Mouse (Mus musculus) MEL (cell line): ENCODE results near the gene Lims1. TPM values are rescaled to one million over a fixed set of nuclear protein-coding genes. Genes with fewer than 3 reads are reported as not detected.

Experiments
- DNase-seq: peaks from one replicate; pipeline ENCODE4 v3.0.0; 2011; ENCODE audit warnings: low read depth, low spot score
- H3K27ac ChIP-seq: 2 replicates; pipeline ENCODE4 v1.5.1; 2012; ENCODE audit warnings: low read depth, mild to moderate bottlenecking, control low read depth, low read length, moderate library complexity; ENCODE audit not compliant: control insufficient read depth
- H3K27me3 ChIP-seq, 2 experiments: fragments of 150-350 bp in 1 of 2; sonication (generic) in 1 of 2; 2 replicates each; pipeline ENCODE4 v1.6.1; 2012; ENCODE audit warnings: low read length in 2 of 2, mild to moderate bottlenecking in 2 of 2, improper control_type of control experiment in 1 of 2, moderate library complexity in 1 of 2; ENCODE audit not compliant: insufficient read depth in 2 of 2, control insufficient read depth in 1 of 2
- H3K36me3 ChIP-seq, 2 experiments: 2 replicates each; pipeline ENCODE4 v1.6.1; 2012 to 2014; ENCODE audit warnings: low read length in 2 of 2, improper control_type of control experiment in 1 of 2, inconsistent platforms in 1 of 2, mild to moderate bottlenecking in 1 of 2; ENCODE audit not compliant: insufficient read depth in 2 of 2, control insufficient read depth in 1 of 2
- H3K4me1 ChIP-seq, 2 experiments: fragments of 150-350 bp in 1 of 2; sonication (generic) in 1 of 2; 2 replicates each; pipeline ENCODE4 v1.6.1; 2012; ENCODE audit warnings: low read length in 2 of 2, improper control_type of control experiment in 1 of 2, mild to moderate bottlenecking in 1 of 2; ENCODE audit not compliant: insufficient read depth in 2 of 2, control insufficient read depth in 1 of 2
- H3K4me3 ChIP-seq, 2 experiments: fragments of 150-350 bp in 1 of 2; sonication (generic) in 1 of 2; 2 replicates each; pipeline ENCODE4 v1.5.1; 2012; ENCODE audit warnings: low read depth in 2 of 2, low read length in 2 of 2, mild to moderate bottlenecking in 2 of 2, moderate library complexity in 2 of 2, control low read depth in 1 of 2, improper control_type of control experiment in 1 of 2; ENCODE audit not compliant: control insufficient read depth in 1 of 2, insufficient read depth in 1 of 2
- H3K79me2 ChIP-seq: 2 replicates; pipeline ENCODE4 v1.6.1; 2012; ENCODE audit warnings: mild to moderate bottlenecking, low read length, moderate library complexity; ENCODE audit not compliant: control insufficient read depth, poor library complexity, insufficient read depth
- H3K9ac ChIP-seq: 2 replicates; pipeline ENCODE4 v1.6.1; 2012; ENCODE audit warnings: low read depth, mild to moderate bottlenecking, control low read depth, low read length, moderate library complexity; ENCODE audit not compliant: control insufficient read depth, poor library complexity, severe bottlenecking
- H3K9me3 ChIP-seq: fragments of 150-350 bp; sonication (generic); replicated peaks from 2 replicates; pipeline ENCODE4 v1.6.1; 2012; ENCODE audit warnings: mild to moderate bottlenecking, low read length, improper control_type of control experiment, moderate library complexity; ENCODE audit not compliant: insufficient read depth
- BHLHE40 ChIP-seq: IDR thresholded peaks from 2 replicates; pipeline ENCODE4 v1.6.1; 2012; ENCODE audit warnings: low read depth, mild to moderate bottlenecking, inconsistent platforms, low read length, improper control_type of control experiment, borderline replicate concordance
- CHD1 ChIP-seq: IDR thresholded peaks from 2 replicates; pipeline ENCODE4 v1.6.1; 2012; ENCODE audit warnings: low read depth, mild to moderate bottlenecking, inconsistent platforms, low read length, improper control_type of control experiment
- CTCF ChIP-seq, 3 experiments: IDR thresholded peaks in 2 of 3; conservative IDR thresholded peaks in 1 of 3; 2 replicates each; pipeline ENCODE4 v1.5.1; 2011 to 2012; ENCODE audit warnings: low read length in 3 of 3, low read depth in 2 of 3, mild to moderate bottlenecking in 2 of 3, improper control_type of control experiment in 1 of 3, inconsistent platforms in 1 of 3, mixed read lengths in 1 of 3, moderate library complexity in 1 of 3; ENCODE audit not compliant: control insufficient read depth in 1 of 3, insufficient read depth in 1 of 3, poor library complexity in 1 of 3, severe bottlenecking in 1 of 3
- ELF1 ChIP-seq: IDR thresholded peaks from 2 replicates; pipeline ENCODE4 v1.6.1; 2014; ENCODE audit warnings: low read depth, mild to moderate bottlenecking, inconsistent platforms, low read length, improper control_type of control experiment, moderate library complexity
- ETS1 ChIP-seq: IDR thresholded peaks from 2 replicates; pipeline ENCODE4 v1.6.1; 2012; ENCODE audit warnings: low read depth, mild to moderate bottlenecking, inconsistent platforms, low read length, improper control_type of control experiment, moderate library complexity
- JUND ChIP-seq: IDR thresholded peaks from 2 replicates; pipeline ENCODE4 v1.6.1; 2011; ENCODE audit warnings: low read depth, mild to moderate bottlenecking, improper control_type of control experiment, low read length
- MAFK ChIP-seq: IDR thresholded peaks from 2 replicates; pipeline ENCODE4 v1.6.1; 2011; ENCODE audit warnings: low read depth, mild to moderate bottlenecking, low read length, improper control_type of control experiment, borderline replicate concordance
- MAX ChIP-seq: IDR thresholded peaks from 2 replicates; pipeline ENCODE4 v1.6.1; 2011; ENCODE audit warnings: low read length, improper control_type of control experiment
- MAZ ChIP-seq: IDR thresholded peaks from 2 replicates; pipeline ENCODE4 v1.6.1; 2012; ENCODE audit warnings: low read depth, mild to moderate bottlenecking, inconsistent platforms, low read length, improper control_type of control experiment
- MEF2A ChIP-seq: IDR thresholded peaks from 2 replicates; pipeline ENCODE4 v1.6.1; 2014; ENCODE audit warnings: low read depth, mild to moderate bottlenecking, inconsistent platforms, low read length, improper control_type of control experiment; ENCODE audit not compliant: poor library complexity, insufficient replicate concordance, severe bottlenecking; ENCODE audit errors: extremely low read depth
- MYB ChIP-seq: IDR thresholded peaks from 2 replicates; pipeline ENCODE4 v1.6.1; 2011; ENCODE audit warnings: mild to moderate bottlenecking, low read depth, low read length, improper control_type of control experiment
- NELFE ChIP-seq: IDR thresholded peaks from 2 replicates; pipeline ENCODE4 v1.6.1; 2011; ENCODE audit warnings: low read depth, low read length, improper control_type of control experiment
- NRF1 ChIP-seq: IDR thresholded peaks from 2 replicates; pipeline ENCODE4 v1.6.1; 2014; ENCODE audit warnings: low read depth, mild to moderate bottlenecking, inconsistent platforms, low read length, improper control_type of control experiment, moderate library complexity; ENCODE audit not compliant: poor library complexity, insufficient read depth, severe bottlenecking
- POLR2AphosphoS5 ChIP-seq: IDR thresholded peaks from 2 replicates; pipeline ENCODE4 v1.6.1; 2012; ENCODE audit warnings: low read depth, borderline replicate concordance, mild to moderate bottlenecking, inconsistent platforms, low read length, moderate library complexity, mixed read lengths
- RAD21 ChIP-seq: IDR thresholded peaks from 2 replicates; pipeline ENCODE4 v1.6.1; 2011; ENCODE audit warnings: mild to moderate bottlenecking, low read depth, low read length, improper control_type of control experiment
- RCOR1 ChIP-seq: IDR thresholded peaks from 2 replicates; pipeline ENCODE4 v1.6.1; 2012; ENCODE audit warnings: low read depth, mild to moderate bottlenecking, inconsistent platforms, low read length, improper control_type of control experiment
- SIN3A ChIP-seq: IDR thresholded peaks from 2 replicates; pipeline ENCODE4 v1.6.1; 2012; ENCODE audit warnings: low read length, improper control_type of control experiment, inconsistent platforms
- SMC3 ChIP-seq: IDR thresholded peaks from 2 replicates; pipeline ENCODE4 v1.6.1; 2011; ENCODE audit warnings: low read depth, low read length, improper control_type of control experiment
- TAL1 ChIP-seq: IDR thresholded peaks from 2 replicates; pipeline ENCODE4 v1.6.1; 2012; ENCODE audit warnings: mild to moderate bottlenecking, inconsistent platforms, low read length, moderate library complexity, mixed read lengths
- TBP ChIP-seq: IDR thresholded peaks from 2 replicates; pipeline ENCODE4 v1.8.0; 2011; ENCODE audit warnings: low read depth, low read length, improper control_type of control experiment
- TCF12 ChIP-seq: IDR thresholded peaks from 2 replicates; pipeline ENCODE4 v1.6.1; 2014; ENCODE audit warnings: low read depth, mild to moderate bottlenecking, inconsistent platforms, low read length, improper control_type of control experiment, moderate library complexity
- ZC3H11A ChIP-seq: IDR thresholded peaks from 2 replicates; pipeline ENCODE4 v1.6.1; 2012; ENCODE audit warnings: low read depth, mild to moderate bottlenecking, inconsistent platforms, low read length, improper control_type of control experiment
- ZKSCAN1 ChIP-seq: IDR thresholded peaks from 2 replicates; pipeline ENCODE4 v1.6.1; 2012; ENCODE audit warnings: low read depth, mild to moderate bottlenecking, inconsistent platforms, low read length, improper control_type of control experiment, moderate library complexity
- ZMIZ1 ChIP-seq: IDR thresholded peaks from 2 replicates; pipeline ENCODE4 v1.6.1; 2012; ENCODE audit warnings: low read depth, mild to moderate bottlenecking, inconsistent platforms, low read length, improper control_type of control experiment, moderate library complexity
- polyA plus RNA-seq, 2 experiments: library from polyadenylated mRNA; stranded (reverse) in 1 of 2; unstranded in 1 of 2; fragments of >175 nt in 1 of 2; fragments of >200 nt in 1 of 2; gene quantifications; 2 replicates each; pipeline versions ENCODE4 v1.2.1 to v1.2.4; 2012; ENCODE audit warnings: low replicate concordance in 2 of 2, low read depth in 1 of 2; ENCODE audit not compliant: insufficient read length in 2 of 2, insufficient read depth in 1 of 2, missing spikeins in 1 of 2
- total RNA-seq: library from RNA; depleted of rRNA; stranded (reverse); fragments of 300-350 nt; gene quantifications from 2 replicates; pipeline ENCODE4 v1.2.3, GENCODE M21; 2012

Gene Lims1
- total and polyA plus RNA-seq, 3 experiments: 24.9 to 28.5 TPM; not detected in 1

DNA sequence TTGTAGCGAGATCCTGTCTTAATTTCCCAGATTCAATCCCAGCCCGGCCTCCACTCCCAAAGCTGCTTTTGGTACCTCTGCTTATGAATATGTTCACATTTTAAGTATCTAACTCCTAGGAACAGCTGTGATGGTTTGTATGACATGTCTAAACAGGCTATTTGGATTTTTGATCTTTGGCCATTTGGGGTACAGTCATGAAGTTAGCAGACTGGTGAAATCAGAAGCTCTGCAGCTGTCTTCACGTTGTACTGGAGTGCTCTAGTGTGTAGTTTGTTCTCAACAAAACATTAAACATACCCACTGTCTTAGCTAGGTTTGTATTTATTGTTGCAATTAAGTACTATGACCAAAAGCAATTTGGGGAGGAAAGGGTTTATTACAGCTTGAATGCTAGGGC is 63.7 kb downstream of the Lims1 start:
- Histone ChIP-seq H3K36me3 (peaks cover 0 to 30% of the 10 kb centered on the region in 2 experiments; a peak in 2 of 4 replicates), H3K9ac (no peak overlapping the region), H3K79me2 (peaks cover 20% of the 10 kb centered on the region), H3K27ac (no peak overlapping the region), H3K27me3 (no peaks in the 10 kb centered on the region), H3K4me3 (no peak overlapping the region), H3K4me1 (peaks cover 16 to 26% of the 10 kb centered on the region in 2 experiments), H3K9me3 (no peaks in the 10 kb centered on the region)
- TF ChIP-seq CHD1: no peak
- no peak for TF ChIP-seq ELF1
- no peak for TF ChIP-seq MAZ
- TF ChIP-seq TAL1: no peak
- TF ChIP-seq ZMIZ1: no peak
- no peak for TF ChIP-seq POLR2AphosphoS5
- no peak for TF ChIP-seq MAX
- no peak for TF ChIP-seq MYB
- no peak for TF ChIP-seq BHLHE40
- TF ChIP-seq JUND: no peak
- TF ChIP-seq CTCF (IDR thresholded peaks at IDR 0.05 in 2 of 3, conservative IDR thresholded peaks at IDR 0.05 in 1 of 3; ENCODE audit: control insufficient read depth in 1 of 3, insufficient read depth in 1 of 3, low read depth in 2 of 3, low read length in 3 of 3, poor library complexity in 1 of 3, severe bottlenecking in 1 of 3): no peak
- TF ChIP-seq NELFE: no peak
- no peak for TF ChIP-seq SIN3A
- TF ChIP-seq RCOR1: no peak
- no peak for TF ChIP-seq TBP
- TF ChIP-seq MAFK: no peak
- TF ChIP-seq MEF2A: no peak
- TF ChIP-seq NRF1: no peak
- TF ChIP-seq ETS1: no peak
- DNase-seq: no peak

DNA sequence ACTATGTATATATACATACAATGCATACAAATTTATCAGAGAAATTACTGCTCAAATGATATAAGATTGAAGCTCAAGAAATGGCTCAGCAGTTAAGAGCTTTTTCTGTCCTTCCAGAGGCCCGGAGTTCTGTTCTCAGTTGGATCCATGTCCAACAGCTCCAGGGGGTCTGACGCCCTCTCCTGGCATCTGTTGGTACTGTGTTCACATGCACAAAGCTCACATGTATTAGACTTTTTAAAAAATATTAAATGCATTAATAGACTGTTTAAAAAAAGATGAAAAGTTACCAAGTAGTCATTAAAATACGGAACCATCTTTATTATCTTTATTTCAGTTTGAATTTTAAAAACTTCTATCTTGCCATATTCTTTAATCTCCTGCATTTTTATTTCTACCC is 65.4 kb downstream of the Lims1 start:
- DNase-seq: no peak
- TF ChIP-seq CTCF (IDR thresholded peaks at IDR 0.05 in 2 of 3, conservative IDR thresholded peaks at IDR 0.05 in 1 of 3; ENCODE audit: control insufficient read depth in 1 of 3, insufficient read depth in 1 of 3, low read depth in 2 of 3, low read length in 3 of 3, poor library complexity in 1 of 3, severe bottlenecking in 1 of 3) (peak; percentile 45 to 52 (median 47); a peak in 5 of 6 replicates), ZC3H11A (no peak), ELF1 (no peak), MAZ (no peak), ZKSCAN1 (no peak), RAD21 (no peak; the same call in 1 of the 2 replicates), CHD1 (no peak), TCF12 (no peak), SMC3 (peak; percentile 35)
- Histone ChIP-seq H3K4me3 (no peak overlapping the region), H3K27ac (no peak overlapping the region), H3K9me3 (no peaks in the 10 kb centered on the region), H3K36me3 (peaks cover 0 to 26% of the 10 kb centered on the region in 2 experiments; a peak in 2 of 4 replicates), H3K79me2 (peaks cover 20% of the 10 kb centered on the region), H3K9ac (no peak overlapping the region), H3K27me3 (no peaks in the 10 kb centered on the region), H3K4me1 (peaks cover 10 to 22% of the 10 kb centered on the region in 2 experiments)
